Mouse (Mus musculus) frontal cortex, postnatal 25 days (tissue): ENCODE data around the gene Casp8.
"Not testable (repeated sequence)": the region's sequence is repeated elsewhere in the genome, so short reads cannot be mapped to it uniquely, and the experiment has no call there.

Experiments used
- DNase-seq, 2 experiments: peaks; one replicate each; pipeline ENCODE4 v3.0.0; 2022; ENCODE audit warnings: low spot score in 2 of 2

Casp8 gene

DNA sequence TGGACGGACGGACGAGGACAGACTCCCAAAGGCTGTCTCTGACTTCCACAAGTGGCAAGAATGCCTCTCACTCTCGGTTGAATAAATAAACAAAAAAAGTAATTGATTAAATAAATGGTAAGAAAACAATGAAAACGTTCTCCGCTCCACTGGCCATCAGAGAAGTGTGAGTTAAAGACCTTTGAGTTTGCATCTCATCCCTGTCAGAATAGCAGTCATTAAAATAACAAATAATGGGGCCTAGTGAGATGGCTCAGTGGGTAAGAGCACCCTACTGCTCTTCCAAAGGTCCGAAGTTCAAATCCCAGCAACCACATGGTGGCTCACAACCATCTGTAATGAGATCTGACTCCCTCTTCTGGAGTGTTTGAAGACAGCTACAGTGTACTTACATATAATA lies 5.5 kb downstream of the Casp8 start:
- DNase-seq = not testable (repeated sequence)

DNA sequence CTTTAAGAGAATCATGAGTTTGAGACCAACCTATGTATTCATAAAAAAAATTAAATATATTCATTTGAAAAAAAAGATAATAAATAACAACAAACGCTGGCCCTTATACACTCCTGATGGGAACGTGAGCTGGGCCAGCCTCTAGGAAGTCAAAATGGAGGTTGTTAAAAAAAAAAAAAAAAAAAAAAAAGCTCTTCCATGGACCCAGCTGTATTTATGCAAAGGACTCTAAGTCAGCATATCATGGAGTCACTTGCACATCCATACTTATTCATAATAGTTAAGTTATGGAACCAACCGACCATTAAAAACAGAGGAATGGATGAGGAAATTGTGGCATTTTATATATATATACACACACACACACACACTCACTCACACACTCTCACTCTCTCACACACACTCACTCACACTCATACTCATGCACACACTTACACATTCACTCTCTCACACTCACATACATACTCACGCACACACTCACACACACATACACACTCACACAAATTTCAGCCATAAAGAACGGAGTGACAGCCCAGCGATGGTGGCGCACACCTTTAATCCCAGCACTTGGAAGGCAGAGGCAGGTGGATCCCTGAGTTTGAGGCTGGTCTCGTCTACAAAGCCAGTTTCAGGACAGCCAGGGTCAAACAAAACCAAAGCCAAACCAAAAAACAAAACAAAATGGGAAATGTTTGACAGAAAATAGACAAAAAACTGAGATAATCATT lies 6.5 kb downstream of the Casp8 start:
- no peak for DNase-seq

DNA sequence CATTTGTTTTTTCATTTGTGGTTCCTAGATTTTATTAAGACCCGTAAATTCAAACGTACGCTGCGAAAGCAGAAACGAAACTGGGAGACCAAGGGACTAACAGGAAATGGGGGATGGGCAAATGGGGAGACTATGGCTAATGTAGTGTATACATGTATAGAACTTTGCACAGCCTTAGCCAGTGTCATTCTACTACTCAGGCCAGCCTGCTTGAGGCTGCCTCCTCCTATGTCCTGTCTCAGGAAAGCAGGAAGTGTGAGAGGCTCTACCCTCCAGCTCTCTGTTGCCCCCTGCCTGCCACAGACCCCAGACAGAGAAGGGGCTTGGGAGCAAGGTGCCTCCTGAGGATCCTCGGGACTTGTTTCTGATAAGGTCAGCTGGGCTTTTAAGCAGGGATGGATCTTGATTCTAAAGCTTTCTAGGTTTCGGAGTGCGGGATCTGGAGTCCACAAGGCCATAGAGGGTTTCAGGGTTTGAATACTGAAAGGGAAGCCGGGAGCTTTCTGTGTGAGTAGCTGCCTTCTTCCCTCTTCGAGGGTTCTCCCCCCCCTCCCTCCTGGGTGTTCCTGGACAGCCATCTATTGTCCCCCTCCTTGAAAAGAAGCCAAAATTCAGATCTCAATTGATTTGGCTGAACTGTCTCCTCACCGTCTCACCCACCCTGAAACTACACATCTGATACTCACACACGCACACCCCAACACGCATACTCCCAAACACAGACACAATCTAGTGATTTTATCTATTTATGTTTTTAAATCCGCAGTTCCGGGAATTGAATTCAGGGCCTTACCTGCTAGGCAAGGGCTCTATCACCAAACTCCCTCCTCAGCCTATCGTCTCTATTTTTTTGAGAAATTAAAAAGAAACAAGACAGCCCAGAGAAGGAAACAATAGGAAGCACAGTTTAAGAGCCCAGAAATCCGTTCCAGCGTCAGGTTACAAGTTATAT lies 7.4 kb downstream of the Casp8 start:
- DNase-seq = no peak

- DNase-seq = no peak
Measured at GRCm38 (mm10) chr1:58803531-58803930, 8.4 kb downstream of the Casp8 start.

DNA sequence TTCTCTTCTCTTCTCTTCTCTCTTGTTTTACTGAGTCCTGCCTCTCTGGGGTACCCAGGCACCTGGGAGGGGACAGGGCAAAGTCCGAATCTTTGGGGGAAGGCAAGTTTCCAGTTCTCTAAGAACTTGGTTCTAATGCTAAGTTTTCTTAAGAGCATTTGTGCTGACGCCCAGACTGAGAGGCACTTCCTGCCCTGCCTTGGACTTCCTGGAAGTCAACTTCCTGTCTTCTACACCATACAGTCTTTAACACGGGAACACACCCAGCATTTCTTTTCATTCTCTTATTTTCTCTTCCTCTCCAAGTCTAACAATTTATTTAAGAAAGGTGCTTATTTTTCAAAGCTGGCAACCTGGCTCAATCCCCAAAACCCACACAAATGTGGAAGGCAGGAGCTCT lies 11.5 kb downstream of the Casp8 start:
- no peak for DNase-seq

- DNase-seq = no peak
Measured at GRCm38 (mm10) chr1:58826319-58826718, 31.1 kb downstream of the Casp8 start.

- peak in 1 of 2 experiments; percentile 14 for DNase-seq
Measured at GRCm38 (mm10) chr1:58830741-58831140, 35.6 kb downstream of the Casp8 start.

DNA sequence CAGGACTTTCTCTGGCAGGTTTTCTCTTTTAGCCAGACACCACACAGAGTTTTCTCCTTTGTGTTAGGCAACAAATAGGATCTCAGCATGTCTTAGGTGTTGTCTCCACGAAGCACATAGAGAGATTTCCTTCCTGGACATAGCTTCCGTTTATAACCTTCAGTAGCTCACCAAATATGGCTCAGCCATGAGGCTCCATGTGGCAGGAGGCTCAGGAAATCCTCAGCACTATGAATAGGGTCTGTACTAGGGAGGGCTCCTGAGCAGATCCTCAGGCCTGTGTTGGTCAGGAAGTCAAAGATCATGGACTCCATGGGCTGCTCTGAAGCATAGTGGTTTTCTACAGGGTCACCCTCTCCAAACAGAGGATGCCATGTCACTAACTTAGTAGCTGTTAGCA lies 37.0 kb downstream of the Casp8 start:
- no peak for DNase-seq

GRCm38 (mm10) chr1:58856811-58857210 lies 61.6 kb downstream of the Casp8 start:
- DNase-seq = not testable (repeated sequence)

GRCm38 (mm10) chr1:58859131-58859530 lies 64.0 kb downstream of the Casp8 start:
- DNase-seq = not testable (repeated sequence)

DNA sequence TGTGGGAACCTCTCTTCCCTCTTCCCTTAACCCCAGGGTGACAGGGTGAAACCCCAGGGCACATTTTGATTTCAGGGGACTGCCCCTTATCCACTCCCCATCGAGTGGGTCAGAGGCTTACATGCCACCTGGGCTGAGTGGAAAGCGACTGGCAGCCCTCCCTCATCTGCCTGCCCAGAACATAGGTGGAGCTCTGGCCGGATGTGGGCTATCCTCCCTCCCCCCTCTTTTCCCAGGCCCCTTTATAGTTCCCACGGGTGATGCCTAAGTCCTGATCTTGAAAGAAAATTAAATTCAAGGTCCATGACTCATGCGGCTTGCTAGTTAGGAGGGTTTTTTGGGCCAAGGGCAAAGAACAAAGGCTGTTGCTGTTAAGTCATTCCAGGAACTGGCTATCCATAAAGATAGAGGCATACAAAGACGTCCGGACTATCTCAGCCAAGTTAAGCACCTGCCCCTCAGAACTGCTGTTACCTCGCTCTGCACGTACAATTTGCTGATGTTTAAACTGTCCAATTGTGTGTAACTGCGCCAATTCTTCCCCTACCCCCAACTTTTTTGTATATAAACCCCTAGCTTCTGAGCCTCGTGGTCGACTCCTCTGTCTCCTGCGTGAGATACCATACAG lies 64.7 kb downstream of the Casp8 start:
- DNase-seq = not testable (repeated sequence)

DNA sequence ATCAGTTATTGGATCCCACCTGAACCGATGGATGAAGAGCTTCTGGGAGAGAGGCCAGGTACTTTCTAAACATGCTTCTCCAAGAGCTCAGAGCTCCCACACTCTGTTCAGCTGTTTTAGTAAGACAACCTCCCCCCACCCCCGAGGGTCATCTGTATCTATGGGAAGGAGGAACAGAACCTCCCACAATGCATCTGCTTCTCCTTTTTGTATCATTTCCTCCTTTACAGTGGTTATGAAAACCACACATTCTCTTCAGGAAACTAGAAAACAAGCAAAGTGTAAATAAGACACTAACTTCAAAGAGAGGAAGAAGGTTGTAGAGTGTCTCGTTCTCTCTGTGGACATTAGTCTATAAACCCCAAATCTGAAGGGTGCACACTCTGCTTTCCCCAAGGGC lies 65.4 kb downstream of the Casp8 start:
- not testable (repeated sequence) for DNase-seq

DNA sequence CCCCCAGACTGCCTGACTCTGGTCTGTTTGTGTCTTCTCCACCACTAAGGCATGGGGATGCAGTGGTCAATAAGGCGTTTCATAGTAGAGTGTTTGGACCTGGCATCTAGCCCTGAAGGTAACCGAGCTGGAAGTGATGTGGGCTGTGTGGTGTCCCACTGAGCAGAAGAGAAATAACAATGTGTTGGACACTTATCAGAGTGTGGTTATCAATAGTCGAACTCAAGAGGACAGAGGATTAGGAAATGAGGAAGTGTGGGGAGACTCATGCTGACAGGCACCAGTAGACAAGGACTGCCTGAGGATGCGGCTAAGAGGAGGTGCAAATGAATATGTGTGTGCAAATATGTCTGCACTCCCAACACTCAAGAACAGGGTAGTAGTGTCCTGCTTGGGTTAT lies 81.3 kb downstream of the Casp8 start:
- DNase-seq = not testable (repeated sequence)

- not testable (repeated sequence) for DNase-seq
Measured at GRCm38 (mm10) chr1:58879291-58879690, 84.1 kb downstream of the Casp8 start.

- not testable (repeated sequence) for DNase-seq
Measured at GRCm38 (mm10) chr1:58883279-58883678, 88.1 kb downstream of the Casp8 start.

DNA sequence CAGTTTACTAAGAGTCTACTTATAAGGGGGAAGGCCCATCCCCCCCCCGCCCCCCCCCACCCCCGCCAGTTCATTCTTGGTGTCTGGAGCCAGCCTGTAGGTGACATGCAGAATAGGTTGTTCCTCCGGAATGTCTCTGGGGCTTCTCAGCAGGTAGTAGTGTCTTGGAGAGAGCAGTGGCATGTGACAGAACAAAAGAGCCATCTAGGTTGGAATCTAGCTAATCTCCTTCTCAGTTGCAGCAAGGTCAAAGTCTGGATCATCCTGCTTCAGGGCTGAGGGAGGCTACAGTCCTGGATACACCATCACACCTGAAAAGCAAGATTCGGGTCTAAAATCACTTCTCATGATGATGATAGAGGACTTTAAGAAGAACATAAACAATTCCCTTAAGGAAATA lies 90.5 kb downstream of the Casp8 start:
- DNase-seq = no peak

- DNase-seq = no peak
Measured at GRCm38 (mm10) chr1:58889826-58890546, 94.8 kb downstream of the Casp8 start.

DNA sequence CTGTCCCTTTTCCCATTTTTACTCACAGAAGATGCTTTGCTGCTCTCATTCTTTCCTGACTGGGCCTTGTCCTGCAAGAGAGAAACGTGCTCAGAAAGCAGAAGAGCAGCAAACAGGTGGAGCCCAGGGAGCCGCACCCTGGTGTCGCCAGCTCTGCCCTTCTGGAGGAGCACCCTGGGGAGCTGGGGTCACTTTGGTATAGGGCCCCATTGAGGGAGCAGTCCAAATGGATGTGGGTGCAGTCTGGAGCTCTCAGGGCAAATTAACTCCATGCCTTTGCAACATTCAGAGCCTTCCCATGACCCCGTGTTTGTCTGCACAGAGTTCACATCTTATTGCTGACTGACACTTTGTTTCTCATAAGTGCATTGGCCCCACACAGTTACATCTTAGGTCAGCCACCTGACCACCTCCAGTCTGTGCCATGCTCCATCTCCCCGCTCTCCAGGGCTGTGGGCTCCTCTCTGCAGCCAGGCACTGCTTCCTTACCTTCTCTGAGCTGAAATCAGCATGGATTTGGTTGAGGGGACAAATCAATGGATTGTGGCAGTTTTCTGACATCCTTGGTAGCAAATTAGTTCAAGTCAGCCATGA lies 95.6 kb downstream of the Casp8 start:
- not testable (repeated sequence) for DNase-seq

- not testable (repeated sequence) for DNase-seq
Measured at GRCm38 (mm10) chr1:58891481-58892170, 96.5 kb downstream of the Casp8 start.

DNA sequence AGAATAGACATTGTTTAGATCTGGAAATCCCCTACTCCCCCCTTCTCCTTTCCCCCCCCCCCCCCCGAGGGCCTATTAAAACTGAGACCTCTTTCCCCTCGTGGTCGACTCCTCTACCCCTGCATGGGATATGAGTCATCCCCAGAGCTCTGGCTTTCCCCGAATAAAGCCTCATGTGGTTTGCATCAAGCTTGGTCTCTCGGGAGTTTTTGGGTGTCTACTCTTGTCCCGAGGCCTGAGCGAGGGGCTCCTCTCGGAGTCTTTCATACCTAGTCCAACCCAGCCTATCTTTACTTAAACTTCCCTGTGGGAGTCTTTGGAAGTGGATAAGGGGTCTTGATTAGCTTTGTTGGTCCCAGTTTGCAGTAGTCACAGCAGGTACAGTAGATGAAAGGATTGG lies 97.2 kb downstream of the Casp8 start:
- DNase-seq = not testable (repeated sequence)
